Mouse (Mus musculus) left cerebral cortex, adult 8-10 months (tissue): ENCODE measurements around the gene Cx3cl1. TPM values are rescaled to one million over a fixed set of nuclear protein-coding genes. Genes with fewer than 3 reads are reported as not detected.

ENCODE experiments used
- total RNA-seq, 4 experiments: library from RNA; stranded (reverse); gene quantifications; 2 replicates each; pipeline ENCODE4 v1.2.4; 2022

The Cx3cl1 gene
- total RNA-seq, 4 experiments from 2014 or later: 417 to 480 (median 456) TPM

Other genes starting within 250 kb of the Cx3cl1 start
- 10 to 100 TPM; 20.1 to 28.9 (median 23.6) TPM for gene Cpne2, start 239.0 kb upstream of the Cx3cl1 start, total RNA-seq
- 10 to 100 TPM; 26.5 to 29.5 (median 28.4) TPM for gene Rspry1, start 170.1 kb upstream of the Cx3cl1 start, total RNA-seq
- gene Fam192a, start 170.0 kb upstream of the Cx3cl1 start, total RNA-seq: 10 to 100 TPM; 31.5 to 40.6 (median 38.9) TPM
- 100 to 1,000 TPM; 141 to 161 (median 143) TPM for gene Arl2bp, start 105.4 kb upstream of the Cx3cl1 start, total RNA-seq
- gene Pllp, start 75.7 kb upstream of the Cx3cl1 start, total RNA-seq: 10 to 100 TPM; 50.9 to 65.5 (median 55.6) TPM
- under 1 TPM in 3 of 4 experiments, not detected in 1; 0.22 to 0.72 (median 0.39) TPM for gene Ccl22, start 26.4 kb upstream of the Cx3cl1 start, total RNA-seq
- 10 to 100 TPM in 1 of 4 experiments, 1 to 10 TPM in 3; 8.3 to 13.8 (median 9.6) TPM for gene Ccl17, start 38.4 kb downstream of the Cx3cl1 start, total RNA-seq
- gene Coq9, start 66.3 kb downstream of the Cx3cl1 start, total RNA-seq: 100 to 1,000 TPM in 1 of 4 experiments, 10 to 100 TPM in 3; 75.6 to 104 (median 90.6) TPM
- 10 to 100 TPM; 70.8 to 75.9 (median 72.0) TPM for gene Ciapin1, start 66.3 kb downstream of the Cx3cl1 start, total RNA-seq
- gene Polr2c, start 85.4 kb downstream of the Cx3cl1 start, total RNA-seq: 10 to 100 TPM; 64.6 to 75.4 (median 67.0) TPM
- 10 to 100 TPM; 15.1 to 18.3 (median 17.3) TPM for gene Dok4, start 104.3 kb downstream of the Cx3cl1 start, total RNA-seq
- gene Ccdc102a, start 146.1 kb downstream of the Cx3cl1 start, total RNA-seq: 1 to 10 TPM; 1.2 to 2.2 (median 1.8) TPM
- under 1 TPM in 3 of 4 experiments, not detected in 1; 0.17 to 0.95 (median 0.46) TPM for gene Adgrg5, start 151.7 kb downstream of the Cx3cl1 start, total RNA-seq
- 10 to 100 TPM; 72.9 to 94.8 (median 80.5) TPM for gene Adgrg1, start 202.7 kb downstream of the Cx3cl1 start, total RNA-seq
- under 1 TPM in 2 of 4 experiments, not detected in 2; 0.27 to 0.30 TPM for gene Adgrg3, start 245.7 kb downstream of the Cx3cl1 start, total RNA-seq